Mouse (Mus musculus) left cerebral cortex, adult 9 months (tissue): ENCODE measurements around the gene Plb1.
A peak's percentile ranks its signal among the peaks of the same experiment; 100 is the strongest.

ENCODE experiments used
- DNase-seq, 2 experiments: peaks; one replicate each; pipeline ENCODE4 v3.0.0; 2022; ENCODE audit warnings: low spot score in 2 of 2

Gene Plb1

GRCm38 (mm10) chr5:32232474-32232873 is at the start of gene Plb1:
Gene Plb1, plus strand, starts transcription at chr5:32232708.
- no peak for DNase-seq

GRCm38 (mm10) chr5:32182885-32183629 is 49.5 kb upstream of the Plb1 start:
- DNase-seq, result no peak

GRCm38 (mm10) chr5:32187717-32188116 is 44.8 kb upstream of the Plb1 start:
- no peak for DNase-seq

- no peak for DNase-seq
These were observed 41.2 kb upstream of the Plb1 start for GRCm38 (mm10) chr5:32191259-32191658.

GRCm38 (mm10) chr5:32192016-32192845 is 40.3 kb upstream of the Plb1 start:
- no peak for DNase-seq

- no peak for DNase-seq
These were observed 38.3 kb upstream of the Plb1 start for GRCm38 (mm10) chr5:32194236-32194635.

GRCm38 (mm10) chr5:32195857-32196609 is 36.5 kb upstream of the Plb1 start:
- DNase-seq, result no peak

GRCm38 (mm10) chr5:32197698-32198097 is 34.8 kb upstream of the Plb1 start:
- DNase-seq, result peak; percentile 71 to 96

- no peak for DNase-seq
These were observed 33.4 kb upstream of the Plb1 start for GRCm38 (mm10) chr5:32199136-32199535.

GRCm38 (mm10) chr5:32199594-32199993 is 32.9 kb upstream of the Plb1 start:
- DNase-seq, result no peak

GRCm38 (mm10) chr5:32204653-32205052 is 27.9 kb upstream of the Plb1 start:
- DNase-seq, result no peak

GRCm38 (mm10) chr5:32206726-32207125 is 25.8 kb upstream of the Plb1 start:
- no peak for DNase-seq

GRCm38 (mm10) chr5:32208460-32208859 is 24.0 kb upstream of the Plb1 start:
- no peak for DNase-seq

- DNase-seq, result no peak
These were observed 21.5 kb upstream of the Plb1 start for GRCm38 (mm10) chr5:32211011-32211410.

- DNase-seq, result no peak
These were observed 18.8 kb upstream of the Plb1 start for GRCm38 (mm10) chr5:32213746-32214145.

GRCm38 (mm10) chr5:32215510-32215909 is 17.0 kb upstream of the Plb1 start:
- peak in 1 of 2 experiments; percentile 21 for DNase-seq

- DNase-seq, result no peak
These were observed 16.0 kb upstream of the Plb1 start for GRCm38 (mm10) chr5:32216465-32216864.

- DNase-seq, result no peak
These were observed 15.0 kb upstream of the Plb1 start for GRCm38 (mm10) chr5:32217477-32217876.

- no peak for DNase-seq
These were observed 2.1 kb upstream of the Plb1 start for GRCm38 (mm10) chr5:32230372-32230771.

GRCm38 (mm10) chr5:32239337-32239736 is 6.8 kb downstream of the Plb1 start:
- DNase-seq, result no peak

GRCm38 (mm10) chr5:32240741-32241140 is 8.2 kb downstream of the Plb1 start:
- DNase-seq, result no peak

GRCm38 (mm10) chr5:32243286-32243885 is 10.9 kb downstream of the Plb1 start:
- no peak for DNase-seq
